Mouse (Mus musculus) midbrain, embryonic 15.5 days (tissue): Measurements from ENCODE around the gene Slc5a10. TPM values are rescaled to one million over a fixed set of nuclear protein-coding genes. Genes with fewer than 3 reads are reported as not detected.
A peak's percentile ranks its signal among the peaks of the same experiment; 100 is the strongest.

Experiments used
- ATAC-seq: fragments of 200-750 bp; cut with Nextera tagmentation; replicated peaks from 2 replicates; pipeline ENCODE4 v1.8.0; 2017; ENCODE audit warnings: moderate TSS enrichment
- H3K27ac ChIP-seq: fragments of 300-500 bp; sonication (generic); 2 replicates; pipeline ENCODE4 v1.5.1; 2015; ENCODE audit warnings: mild to moderate bottlenecking, inconsistent platforms
- H3K27me3 ChIP-seq: fragments of 300-500 bp; sonication (generic); replicated peaks from 2 replicates; pipeline ENCODE4 v1.6.1; 2015; ENCODE audit warnings: inconsistent platforms
- H3K36me3 ChIP-seq: fragments of 300-500 bp; sonication (generic); replicated peaks from 2 replicates; pipeline ENCODE4 v1.6.1; 2015; ENCODE audit warnings: inconsistent platforms
- H3K4me1 ChIP-seq: fragments of 300-500 bp; sonication (generic); 2 replicates; pipeline ENCODE4 v1.6.1; 2015; ENCODE audit warnings: inconsistent platforms
- H3K4me2 ChIP-seq: fragments of 300-500 bp; sonication (generic); 2 replicates; pipeline ENCODE4 v1.6.1; 2015; ENCODE audit warnings: inconsistent platforms, mild to moderate bottlenecking, moderate library complexity
- H3K4me3 ChIP-seq: fragments of 300-500 bp; sonication (generic); 2 replicates; pipeline ENCODE4 v1.5.1; 2015; ENCODE audit warnings: mild to moderate bottlenecking, inconsistent platforms
- H3K9ac ChIP-seq: fragments of 300-500 bp; sonication (generic); 2 replicates; pipeline ENCODE4 v1.6.1; 2015; ENCODE audit warnings: mild to moderate bottlenecking, inconsistent platforms
- H3K9me3 ChIP-seq: fragments of 300-500 bp; sonication (generic); 2 replicates; pipeline ENCODE4 v1.6.1; 2016; ENCODE audit warnings: inconsistent platforms
- WGBS: fragments of 180-500 bp; shearing (Covaris S2); methylation state at CpG from one replicate; pipeline ENCODE4 v1.1.7; 2015; ENCODE audit warnings: mixed read lengths; 5-methylcytosine and 5-hydroxymethylcytosine counted together
- polyA plus RNA-seq: library from polyadenylated mRNA; unstranded; fragments of >200 nt; fragmentation: Nextera tagmentation; extraction: Ambion mirVana; gene quantifications from 2 replicates; pipeline ENCODE4 v1.2.1, GENCODE M21; 2015

Gene Slc5a10
- not detected in 2 replicates for polyA plus RNA-seq

DNA sequence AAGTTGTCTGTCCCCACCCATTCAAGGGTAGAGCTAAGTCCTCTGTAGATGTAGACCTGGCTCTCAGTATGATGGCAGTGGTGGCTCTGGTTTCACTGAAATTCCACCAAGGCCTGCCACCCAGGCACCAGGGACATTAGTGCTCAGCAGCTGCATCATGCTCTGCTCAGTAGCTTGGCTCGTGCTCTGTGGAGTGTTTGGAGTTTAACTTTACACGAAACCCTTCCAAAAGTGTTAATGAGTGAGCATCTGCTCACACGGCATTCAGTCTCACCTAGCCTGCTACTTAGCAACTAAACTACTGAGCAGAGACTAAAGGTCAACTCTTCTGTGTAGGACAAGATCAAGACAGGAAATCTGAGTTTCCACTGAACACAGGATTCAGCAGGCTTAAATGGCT lies at the start of gene Slc5a10:
TSS of gene Slc5a10 (minus strand) at position 191 of the 400 bp plus-strand sequence.
- 86% methylated on average over 3 of the region's 3 CpGs for WGBS

GRCm38 (mm10) chr11:61761584-61762407 lies 41.2 kb upstream of the Slc5a10 start, which contains the start of gene Prpsap2:
Gene Prpsap2 (minus strand): TSS chr11:61762088.
- H3K36me3 ChIP-seq: no peaks in the 10 kb centered on the region
- WGBS: under 1% methylated on average over 51 of the region's 51 CpGs
- no peaks in the 10 kb centered on the region for H3K9me3 ChIP-seq
- H3K4me1 ChIP-seq: peaks cover 11% of the 10 kb centered on the region
- H3K27me3 ChIP-seq: no peaks in the 10 kb centered on the region
- H3K27ac ChIP-seq: peak within 1 kb of the TSS; percentile 90
- H3K4me3 ChIP-seq: peak within 1 kb of the TSS; percentile 70
- ATAC-seq: peak; percentile 93
- H3K4me2 ChIP-seq: peak within 1 kb of the TSS; percentile 60
- peak within 1 kb of the TSS; percentile 85 for H3K9ac ChIP-seq

More for the DNA sequence above, at the start of gene Slc5a10:
- Histone ChIP-seq H3K27ac (no peak within 1 kb of the TSS), H3K9ac (no peak within 1 kb of the TSS), H3K36me3 (no peaks in the 10 kb centered on the region), H3K9me3 (no peaks in the 10 kb centered on the region), H3K4me1 (no peaks in the 10 kb centered on the region), H3K4me2 (no peak within 1 kb of the TSS), H3K4me3 (no peak within 1 kb of the TSS), H3K27me3 (no peaks in the 10 kb centered on the region)
- no peak for ATAC-seq

DNA sequence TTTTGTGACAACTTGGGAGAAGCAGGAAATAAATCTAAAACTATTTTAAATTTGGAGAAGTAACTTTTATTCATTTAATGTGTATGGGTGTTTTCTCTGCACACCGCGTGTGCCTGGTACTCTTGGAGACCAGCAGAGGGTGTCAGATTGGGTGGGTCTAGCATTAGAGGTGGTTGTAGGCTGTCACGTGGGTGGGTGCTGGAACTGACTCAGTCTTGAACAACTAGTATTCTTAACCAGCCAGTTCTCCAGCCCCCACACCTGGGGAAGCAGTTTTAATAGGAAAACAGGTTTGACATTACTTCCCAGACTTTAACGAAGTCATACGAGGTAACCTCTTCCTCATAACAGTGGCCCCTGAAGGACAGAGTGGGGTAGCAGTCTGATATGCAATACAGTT lies 39.9 kb upstream of the Slc5a10 start:
- 67% methylated on average over 5 of the region's 5 CpGs for WGBS
- no peak for ATAC-seq
- no peaks in the 10 kb centered on the region; the same call in 1 of the 2 replicates for H3K36me3 ChIP-seq
- H3K4me2 ChIP-seq: peak overlapping the region; percentile 60
- H3K4me3 ChIP-seq: peak overlapping the region; percentile 70
- H3K9ac ChIP-seq: no peak overlapping the region
- no peaks in the 10 kb centered on the region for H3K27me3 ChIP-seq
- no peak overlapping the region for H3K27ac ChIP-seq
- H3K4me1 ChIP-seq: peaks cover 11% of the 10 kb centered on the region
- H3K9me3 ChIP-seq: no peaks in the 10 kb centered on the region

GRCm38 (mm10) chr11:61757151-61757550 lies 36.5 kb upstream of the Slc5a10 start:
- H3K4me2 ChIP-seq: no peak overlapping the region
- H3K27ac ChIP-seq: no peak overlapping the region
- no peak overlapping the region for H3K9ac ChIP-seq
- no peak overlapping the region for H3K4me3 ChIP-seq
- ATAC-seq: no peak
- peaks cover 17% of the 10 kb centered on the region for H3K36me3 ChIP-seq
- 93% methylated on average over 2 of the region's 2 CpGs for WGBS
- H3K4me1 ChIP-seq: peaks cover 11% of the 10 kb centered on the region
- H3K9me3 ChIP-seq: no peaks in the 10 kb centered on the region
- H3K27me3 ChIP-seq: no peaks in the 10 kb centered on the region

DNA sequence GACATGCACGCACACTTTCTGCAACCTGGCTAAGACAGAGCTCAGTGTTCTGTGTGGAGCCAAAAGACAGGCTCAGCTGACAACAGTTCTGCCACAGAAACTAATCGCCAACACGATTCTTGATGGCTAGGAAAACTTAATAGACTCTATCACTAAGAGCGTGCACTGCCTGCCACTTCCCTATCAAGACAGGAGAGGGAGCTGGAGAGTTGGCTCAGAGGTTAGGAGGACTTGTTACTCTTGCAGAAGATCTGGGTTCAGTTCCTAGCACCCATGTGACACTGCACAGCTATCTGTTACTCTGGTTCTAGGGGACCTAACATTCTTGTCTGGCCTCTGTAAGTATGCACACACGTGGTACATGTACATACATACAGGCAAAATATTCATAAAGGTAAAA lies 31.0 kb upstream of the Slc5a10 start:
- no peak overlapping the region for H3K4me3 ChIP-seq
- H3K36me3 ChIP-seq: peaks cover 26% of the 10 kb centered on the region
- no peaks in the 10 kb centered on the region for H3K9me3 ChIP-seq
- no peak for ATAC-seq
- no peaks in the 10 kb centered on the region for H3K4me1 ChIP-seq
- no peak overlapping the region for H3K4me2 ChIP-seq
- no peaks in the 10 kb centered on the region for H3K27me3 ChIP-seq
- no peak overlapping the region for H3K27ac ChIP-seq
- H3K9ac ChIP-seq: no peak overlapping the region
- WGBS: 87% methylated on average over 5 of the region's 5 CpGs

DNA sequence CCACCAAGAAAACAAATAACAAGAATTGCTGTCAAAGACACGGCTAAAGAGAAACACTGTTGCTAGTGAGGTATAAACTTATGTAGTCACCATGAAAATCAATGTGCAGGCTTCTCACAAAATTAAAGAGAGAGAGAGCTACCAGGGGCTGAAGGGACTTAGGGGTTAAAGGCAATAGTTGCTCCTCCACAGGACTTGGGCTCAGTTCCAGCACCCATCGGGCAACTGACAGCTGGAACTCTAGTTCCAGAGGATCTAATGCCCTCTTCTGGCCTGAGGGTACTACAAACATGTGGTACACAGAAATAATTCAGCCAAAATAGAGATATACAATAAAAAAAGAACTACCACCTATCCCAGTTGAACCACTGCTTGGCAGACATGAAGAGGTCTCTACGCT lies 26.5 kb upstream of the Slc5a10 start:
- Histone ChIP-seq H3K27ac (no peak overlapping the region), H3K36me3 (peaks cover 11% of the 10 kb centered on the region; the same call in 1 of the 2 replicates), H3K9me3 (no peaks in the 10 kb centered on the region), H3K4me1 (no peaks in the 10 kb centered on the region), H3K4me3 (no peak overlapping the region), H3K4me2 (no peak overlapping the region), H3K9ac (no peak overlapping the region), H3K27me3 (no peaks in the 10 kb centered on the region)
- no peak for ATAC-seq
- WGBS: 74% methylated on average over 3 of the region's 3 CpGs

DNA sequence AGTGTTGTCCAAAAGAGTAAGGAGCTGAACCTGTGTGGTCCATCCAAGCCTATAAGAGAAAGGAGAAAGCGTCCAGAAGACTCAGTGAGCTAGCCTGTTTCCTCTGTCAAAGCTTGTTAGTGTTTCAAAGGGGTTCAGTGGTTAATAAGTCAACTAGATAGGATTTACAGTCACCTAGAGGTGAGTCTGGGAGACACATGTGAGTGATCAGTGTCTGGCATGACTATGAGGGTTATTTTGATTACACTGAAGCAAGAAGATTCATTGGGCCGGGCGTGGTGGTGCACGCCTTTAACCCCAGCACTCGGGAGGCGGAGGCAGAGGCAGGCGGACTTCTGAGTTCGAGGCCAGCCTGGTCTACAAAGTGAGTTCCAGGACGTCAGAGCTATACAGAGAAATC lies 25.2 kb upstream of the Slc5a10 start:
- Histone ChIP-seq H3K9ac (no peak overlapping the region), H3K4me2 (no peak overlapping the region), H3K4me1 (no peaks in the 10 kb centered on the region), H3K9me3 (no peaks in the 10 kb centered on the region), H3K36me3 (peaks cover 13% of the 10 kb centered on the region), H3K27ac (no peak overlapping the region), H3K4me3 (no peak overlapping the region), H3K27me3 (no peaks in the 10 kb centered on the region)
- ATAC-seq: no peak
- WGBS: 94% methylated on average over 9 of the region's 9 CpGs

DNA sequence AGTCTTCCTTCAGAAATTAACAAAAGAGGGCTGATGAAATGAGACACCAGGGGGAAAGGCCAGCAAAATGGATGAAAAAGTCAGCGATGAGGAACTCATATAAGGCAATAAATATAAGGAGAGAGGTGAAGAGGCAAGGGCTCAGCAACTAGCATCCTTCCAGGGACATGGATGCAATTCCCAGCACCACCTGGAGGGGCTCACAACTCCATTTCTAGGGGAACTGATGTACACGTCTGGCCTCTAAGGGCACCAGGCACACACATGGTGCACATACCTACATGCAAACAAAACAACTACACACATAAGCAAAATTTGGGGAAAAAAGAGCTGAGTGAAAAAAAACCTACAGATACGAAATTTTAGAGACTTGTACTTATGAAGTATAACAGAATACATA lies 23.8 kb upstream of the Slc5a10 start:
- H3K9ac ChIP-seq: no peak overlapping the region
- H3K36me3 ChIP-seq: peaks cover 22% of the 10 kb centered on the region
- ATAC-seq: no peak
- no peak overlapping the region for H3K27ac ChIP-seq
- no peak overlapping the region for H3K4me3 ChIP-seq
- H3K4me1 ChIP-seq: no peaks in the 10 kb centered on the region
- 69% methylated on average over 3 of the region's 3 CpGs for WGBS
- no peaks in the 10 kb centered on the region for H3K9me3 ChIP-seq
- H3K4me2 ChIP-seq: no peak overlapping the region
- no peaks in the 10 kb centered on the region for H3K27me3 ChIP-seq

- no peak overlapping the region for H3K4me3 ChIP-seq
- no peak overlapping the region for H3K4me2 ChIP-seq
- H3K27me3 ChIP-seq: no peaks in the 10 kb centered on the region
- no peaks in the 10 kb centered on the region for H3K4me1 ChIP-seq
- H3K27ac ChIP-seq: no peak overlapping the region
- no peak for ATAC-seq
- no peak overlapping the region for H3K9ac ChIP-seq
- H3K36me3 ChIP-seq: peaks cover 29% of the 10 kb centered on the region
- H3K9me3 ChIP-seq: no peaks in the 10 kb centered on the region
- WGBS: 57% methylated on average over 3 of the region's 3 CpGs
These were observed 23.1 kb upstream of the Slc5a10 start for GRCm38 (mm10) chr11:61743768-61744167.

DNA sequence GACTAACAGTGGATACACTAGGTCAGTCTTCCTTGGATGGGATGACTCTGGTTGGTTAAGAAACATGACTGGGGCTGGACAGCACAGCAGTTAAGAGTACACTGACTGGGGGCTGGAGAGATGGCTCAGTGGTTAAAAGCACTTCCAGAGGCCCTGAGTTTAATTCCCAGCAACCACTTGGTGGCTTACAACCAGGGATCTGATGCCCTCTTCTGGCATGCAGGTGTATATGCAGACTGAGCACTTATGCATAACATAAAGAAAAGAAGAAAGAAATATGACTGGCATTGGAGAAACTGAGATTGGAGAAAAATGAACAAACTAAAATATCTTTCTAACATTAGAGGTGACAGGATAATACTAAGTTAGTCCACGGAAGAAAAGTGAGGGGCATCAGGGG lies 19.9 kb upstream of the Slc5a10 start:
- ATAC-seq: no peak
- H3K27ac ChIP-seq: no peak overlapping the region
- H3K4me1 ChIP-seq: no peaks in the 10 kb centered on the region
- 100% methylated on average over 1 of the region's 1 CpGs for WGBS
- no peaks in the 10 kb centered on the region for H3K9me3 ChIP-seq
- peaks cover 39% of the 10 kb centered on the region for H3K36me3 ChIP-seq
- H3K9ac ChIP-seq: no peak overlapping the region
- no peak overlapping the region for H3K4me3 ChIP-seq
- no peaks in the 10 kb centered on the region for H3K27me3 ChIP-seq
- H3K4me2 ChIP-seq: no peak overlapping the region

- Histone ChIP-seq H3K9ac (no peak overlapping the region), H3K27ac (no peak overlapping the region), H3K27me3 (no peaks in the 10 kb centered on the region), H3K4me3 (no peak overlapping the region), H3K4me1 (no peaks in the 10 kb centered on the region), H3K4me2 (no peak overlapping the region), H3K9me3 (no peaks in the 10 kb centered on the region), H3K36me3 (peaks cover 49% of the 10 kb centered on the region)
- no peak for ATAC-seq
- 96% methylated on average over 1 of the region's 1 CpGs for WGBS
These were observed 16.7 kb upstream of the Slc5a10 start for GRCm38 (mm10) chr11:61737290-61737689.

- 95% methylated on average over 7 of the region's 7 CpGs for WGBS
- Histone ChIP-seq H3K4me3 (no peak overlapping the region), H3K9ac (no peak overlapping the region), H3K36me3 (peaks cover 40% of the 10 kb centered on the region), H3K27me3 (no peaks in the 10 kb centered on the region), H3K9me3 (no peaks in the 10 kb centered on the region), H3K27ac (no peak overlapping the region), H3K4me2 (no peak overlapping the region), H3K4me1 (no peaks in the 10 kb centered on the region)
- no peak for ATAC-seq
These were observed 12.0 kb upstream of the Slc5a10 start for GRCm38 (mm10) chr11:61732672-61733071.

DNA sequence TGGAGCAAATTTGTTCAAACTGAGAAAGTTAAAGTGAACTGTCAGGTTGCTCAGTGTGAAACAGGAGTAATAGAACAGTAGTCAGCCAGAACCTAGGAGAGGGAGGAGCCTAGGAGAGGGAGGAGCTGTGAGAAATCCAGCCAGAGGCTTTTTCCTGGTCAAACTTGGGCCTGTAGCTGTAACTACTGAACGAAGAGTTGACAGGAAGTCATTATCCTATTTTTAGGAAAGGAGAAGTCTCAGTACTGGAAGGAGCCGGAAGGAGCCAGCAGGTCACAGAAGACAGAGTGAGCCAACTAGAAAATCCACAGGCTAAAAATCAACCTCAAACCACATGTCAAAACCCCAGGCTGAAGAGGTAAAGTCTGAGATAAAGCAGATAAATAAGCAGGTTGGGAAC lies 7.4 kb upstream of the Slc5a10 start:
- Histone ChIP-seq H3K9me3 (no peaks in the 10 kb centered on the region), H3K4me1 (no peaks in the 10 kb centered on the region), H3K4me2 (no peak overlapping the region), H3K27ac (no peak overlapping the region), H3K4me3 (no peak overlapping the region), H3K27me3 (no peaks in the 10 kb centered on the region), H3K9ac (no peak overlapping the region), H3K36me3 (peaks cover 21% of the 10 kb centered on the region; the same call in 1 of the 2 replicates)
- no peak for ATAC-seq
- WGBS: 87% methylated on average over 2 of the region's 2 CpGs
